Mouse (Mus musculus) bone marrow macrophage, adult 2 months (primary cell): Measurements from ENCODE around the gene Cd46.

Experiments
- CTCF ChIP-seq: IDR thresholded peaks from 2 replicates; pipeline ENCODE4 v1.5.1; 2012; ENCODE audit warnings: low read depth, mild to moderate bottlenecking, low read length, moderate library complexity
- POLR2A ChIP-seq: IDR thresholded peaks from 2 replicates; pipeline ENCODE4 v1.6.1; 2012; ENCODE audit warnings: mild to moderate bottlenecking, low read depth, low read length, borderline replicate concordance

- TF ChIP-seq CTCF (no peak), POLR2A (no peak)
These were observed 96.9 kb downstream of the Cd46 start for GRCm38 (mm10) chr1:194995196-194995595.
